Mouse (Mus musculus) lung, adult 2 months (tissue): ENCODE results near the gene Tesmin.
A peak's percentile ranks its signal among the peaks of the same experiment; 100 is the strongest.

ENCODE experiments used
- CTCF ChIP-seq: fragments of 200-500 bp; IDR thresholded peaks from 2 replicates; pipeline ENCODE4 v1.5.1; 2011; ENCODE audit warnings: mild to moderate bottlenecking, low read length, control low read depth; ENCODE audit not compliant: insufficient read depth
- POLR2A ChIP-seq: fragments of 200-500 bp; IDR thresholded peaks from 2 replicates; pipeline ENCODE4 v1.6.1; 2011; ENCODE audit warnings: low read depth, mild to moderate bottlenecking, control low read depth, low read length, borderline replicate concordance; ENCODE audit errors: extremely low read depth

GRCm38 (mm10) chr19:3389089-3389488, 432 bp downstream of the Tesmin start:
- TF ChIP-seq POLR2A: no peak
- peak; percentile 53 for TF ChIP-seq CTCF
